Mouse (Mus musculus) stomach, embryonic 16.5 days (tissue): ENCODE measurements around the gene Hdac1. TPM values are rescaled to one million over a fixed set of nuclear protein-coding genes. Genes with fewer than 3 reads are reported as not detected.
"Not testable (repeated sequence)": the region's sequence is repeated elsewhere in the genome, so short reads cannot be mapped to it uniquely, and the experiment has no call there.

Experiments used
- ATAC-seq: fragments of 200-750 bp; cut with Nextera tagmentation; 2 replicates; pipeline ENCODE4 v1.8.0; 2017; ENCODE audit warnings: moderate number of reproducible peaks, moderate TSS enrichment; ENCODE audit not compliant: insufficient read depth, low FRiP score
- H3K27ac ChIP-seq: fragments of 300-500 bp; sonication (generic); 2 replicates; pipeline ENCODE4 v1.5.1; 2014; ENCODE audit warnings: low read length
- H3K27me3 ChIP-seq: fragments of 300-500 bp; sonication (generic); 2 replicates; pipeline ENCODE4 v1.6.1; 2014; ENCODE audit warnings: low read length, control low read depth, mixed read lengths; ENCODE audit not compliant: control insufficient read depth, insufficient read depth
- H3K36me3 ChIP-seq: fragments of 300-500 bp; sonication (generic); 2 replicates; pipeline ENCODE4 v1.6.1; 2014; ENCODE audit warnings: low read length; ENCODE audit not compliant: control insufficient read depth, insufficient read depth
- H3K4me1 ChIP-seq: fragments of 300-500 bp; sonication (generic); 2 replicates; pipeline ENCODE4 v1.6.1; 2014; ENCODE audit warnings: low read length, control low read depth, mixed read lengths; ENCODE audit not compliant: control insufficient read depth, insufficient read depth
- H3K4me2 ChIP-seq: fragments of 300-500 bp; sonication (generic); 2 replicates; pipeline ENCODE4 v1.6.1; 2014; ENCODE audit warnings: low read depth, low read length, mixed read lengths
- H3K4me3 ChIP-seq: fragments of 300-500 bp; sonication (generic); replicated peaks from 2 replicates; pipeline ENCODE4 v1.5.1; 2014; ENCODE audit warnings: mild to moderate bottlenecking, low read length
- H3K9ac ChIP-seq: fragments of 300-500 bp; sonication (generic); 2 replicates; pipeline ENCODE4 v1.6.1; 2014; ENCODE audit warnings: low read length
- H3K9me3 ChIP-seq: fragments of 300-500 bp; sonication (generic); replicated peaks from 2 replicates; pipeline ENCODE4 v1.6.1; 2016; ENCODE audit warnings: low read length, control low read depth; ENCODE audit not compliant: control insufficient read depth
- WGBS: fragments of 180-500 bp; shearing (Covaris S2); extraction: QIAGEN DNeasy Blood & Tissue Kit; methylation state at CpG from one replicate; pipeline ENCODE4 v1.1.7; 2014; 5-methylcytosine and 5-hydroxymethylcytosine counted together
- polyA plus RNA-seq: library from polyadenylated mRNA; unstranded; fragments of >200 nt; fragmentation: Nextera tagmentation; extraction: Ambion mirVana; gene quantifications from 2 replicates; pipeline ENCODE4 v1.2.1, GENCODE M21; 2015

Hdac1 gene
- polyA plus RNA-seq, 1 experiment from 2014 or later, result 195 TPM

GRCm38 (mm10) chr4:129555421-129555861 lies 12.9 kb upstream of the Hdac1 start:
- no peak overlapping the region; the same call in 1 of the 2 replicates for H3K27ac ChIP-seq
- ATAC-seq, result peak; percentile 30; the same call in 1 of the 2 replicates

GRCm38 (mm10) chr4:129554512-129554911 lies 12.0 kb upstream of the Hdac1 start:
- H3K4me2 ChIP-seq, H3K4me1 ChIP-seq, H3K9me3 ChIP-seq, H3K36me3 ChIP-seq, ATAC-seq, H3K27ac ChIP-seq, H3K4me3 ChIP-seq, H3K9ac ChIP-seq, H3K27me3 ChIP-seq: not testable (repeated sequence)
- WGBS, result 88% methylated on average over 4 of the region's 6 CpGs

More at GRCm38 (mm10) chr4:129555421-129555861, 12.9 kb upstream of the Hdac1 start:
- WGBS, result 4% methylated on average over 16 of the region's 16 CpGs
- Histone ChIP-seq H3K4me1 (peaks cover 10% of the 10 kb centered on the region), H3K4me3 (peak overlapping the region; percentile 64), H3K4me2 (peak overlapping the region; percentile 94), H3K27me3 (no peaks in the 10 kb centered on the region), H3K36me3 (no peaks in the 10 kb centered on the region), H3K9me3 (no peaks in the 10 kb centered on the region), H3K9ac (peak overlapping the region; percentile 71)

GRCm38 (mm10) chr4:129550295-129550694 lies 7.8 kb upstream of the Hdac1 start:
- 73% methylated on average over 1 of the region's 1 CpGs for WGBS
- no peak for ATAC-seq

GRCm38 (mm10) chr4:129549306-129549705 lies 6.8 kb upstream of the Hdac1 start:
- H3K9ac ChIP-seq, result no peak overlapping the region
- no peak overlapping the region for H3K4me2 ChIP-seq
- 97% methylated on average over 2 of the region's 2 CpGs for WGBS
- no peak overlapping the region for H3K4me3 ChIP-seq
- no peaks in the 10 kb centered on the region for H3K36me3 ChIP-seq
- H3K27me3 ChIP-seq, result no peaks in the 10 kb centered on the region
- no peak overlapping the region for H3K27ac ChIP-seq
- no peak for ATAC-seq
- no peaks in the 10 kb centered on the region for H3K4me1 ChIP-seq
- no peaks in the 10 kb centered on the region for H3K9me3 ChIP-seq

More at GRCm38 (mm10) chr4:129550295-129550694, 7.8 kb upstream of the Hdac1 start:
- Histone ChIP-seq H3K4me3 (no peak overlapping the region), H3K9ac (no peak overlapping the region), H3K4me2 (no peak overlapping the region), H3K4me1 (no peaks in the 10 kb centered on the region), H3K27me3 (no peaks in the 10 kb centered on the region), H3K9me3 (no peaks in the 10 kb centered on the region), H3K27ac (no peak overlapping the region), H3K36me3 (no peaks in the 10 kb centered on the region)

GRCm38 (mm10) chr4:129547631-129548030 lies 5.1 kb upstream of the Hdac1 start:
- H3K4me3 ChIP-seq, H3K27ac ChIP-seq, H3K4me2 ChIP-seq, H3K36me3 ChIP-seq, H3K9ac ChIP-seq, ATAC-seq, H3K4me1 ChIP-seq, H3K9me3 ChIP-seq, H3K27me3 ChIP-seq: not testable (repeated sequence)
- 79% methylated on average over 4 of the region's 4 CpGs for WGBS

GRCm38 (mm10) chr4:129544106-129544505 lies 1.6 kb upstream of the Hdac1 start:
- H3K4me3 ChIP-seq, result no peak overlapping the region
- no peaks in the 10 kb centered on the region for H3K9me3 ChIP-seq
- no peak for ATAC-seq
- peaks cover 11% of the 10 kb centered on the region for H3K4me1 ChIP-seq
- 88% methylated on average over 4 of the region's 4 CpGs for WGBS
- no peak overlapping the region for H3K4me2 ChIP-seq
- no peaks in the 10 kb centered on the region for H3K27me3 ChIP-seq
- no peak overlapping the region for H3K9ac ChIP-seq
- H3K27ac ChIP-seq, result no peak overlapping the region
- no peaks in the 10 kb centered on the region for H3K36me3 ChIP-seq

- H3K4me3 ChIP-seq, result peak overlapping the region; percentile 98
- peak overlapping the region; percentile 92 for H3K9ac ChIP-seq
- no peaks in the 10 kb centered on the region for H3K9me3 ChIP-seq
- no peaks in the 10 kb centered on the region for H3K27me3 ChIP-seq
- H3K27ac ChIP-seq, result peak overlapping the region; percentile 80
- peak overlapping the region; percentile 89 for H3K4me2 ChIP-seq
- WGBS, result under 1% methylated on average over 30 of the region's 30 CpGs
- H3K4me1 ChIP-seq, result peaks cover 11% of the 10 kb centered on the region
- no peak for ATAC-seq
- no peaks in the 10 kb centered on the region for H3K36me3 ChIP-seq
Measured at GRCm38 (mm10) chr4:129541868-129542591, 483 bp downstream of the Hdac1 start.

GRCm38 (mm10) chr4:129540012-129540411 lies 2.5 kb downstream of the Hdac1 start:
- no peak for ATAC-seq
- peaks cover 11% of the 10 kb centered on the region for H3K4me1 ChIP-seq

DNA sequence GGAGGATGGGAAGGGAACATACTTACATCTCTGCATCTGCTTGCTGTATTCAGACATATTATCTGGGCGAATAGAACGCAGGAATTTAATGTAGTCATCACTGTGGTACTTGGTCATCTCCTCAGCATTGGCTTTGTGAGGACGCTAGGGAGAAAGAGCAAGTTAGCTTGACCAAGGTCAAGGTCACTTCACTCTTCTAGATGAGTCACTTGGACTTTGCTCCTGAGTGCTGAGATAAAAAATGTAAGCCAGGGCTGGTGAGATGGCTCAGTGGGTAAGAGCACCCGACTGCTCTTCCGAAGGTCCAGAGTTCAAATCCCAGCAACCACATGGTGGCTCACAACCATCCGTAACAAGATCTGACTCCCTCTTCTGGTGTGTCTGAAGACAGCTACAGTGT lies 13.6 kb downstream of the Hdac1 start:
- ATAC-seq, H3K9me3 ChIP-seq: not testable (repeated sequence)

More at GRCm38 (mm10) chr4:129540012-129540411, 2.5 kb downstream of the Hdac1 start:
- Histone ChIP-seq H3K9me3 (no peaks in the 10 kb centered on the region), H3K36me3 (no peaks in the 10 kb centered on the region), H3K4me3 (no peak overlapping the region), H3K9ac (no peak overlapping the region), H3K27ac (no peak overlapping the region), H3K4me2 (no peak overlapping the region), H3K27me3 (no peaks in the 10 kb centered on the region)
- 87% methylated on average over 6 of the region's 6 CpGs for WGBS

More for the DNA sequence above, 13.6 kb downstream of the Hdac1 start:
- H3K4me1 ChIP-seq, H3K27me3 ChIP-seq, H3K9ac ChIP-seq, H3K4me2 ChIP-seq, H3K4me3 ChIP-seq, H3K27ac ChIP-seq: not testable (repeated sequence)
- H3K36me3 ChIP-seq, result peaks cover 28% of the 10 kb centered on the region
- WGBS, result 92% methylated on average over 5 of the region's 6 CpGs
